Mouse (Mus musculus) left cerebral cortex, adult 18-20 months (tissue): ENCODE measurements around the gene Nudt2. TPM values are rescaled to one million over a fixed set of nuclear protein-coding genes. Genes with fewer than 3 reads are reported as not detected.

Experiments
- DNase-seq, 2 experiments: peaks; one replicate each; pipeline ENCODE4 v3.0.0; 2021 to 2022; ENCODE audit warnings: low spot score in 2 of 2, mixed read lengths in 1 of 2
- total RNA-seq, 2 experiments: library from RNA; stranded (reverse); gene quantifications; 2 replicates each; pipeline ENCODE4 v1.2.3; 2021

Nudt2 gene
- total RNA-seq, 2 experiments from 2014 or later = 31.9 to 33.9 TPM

DNA sequence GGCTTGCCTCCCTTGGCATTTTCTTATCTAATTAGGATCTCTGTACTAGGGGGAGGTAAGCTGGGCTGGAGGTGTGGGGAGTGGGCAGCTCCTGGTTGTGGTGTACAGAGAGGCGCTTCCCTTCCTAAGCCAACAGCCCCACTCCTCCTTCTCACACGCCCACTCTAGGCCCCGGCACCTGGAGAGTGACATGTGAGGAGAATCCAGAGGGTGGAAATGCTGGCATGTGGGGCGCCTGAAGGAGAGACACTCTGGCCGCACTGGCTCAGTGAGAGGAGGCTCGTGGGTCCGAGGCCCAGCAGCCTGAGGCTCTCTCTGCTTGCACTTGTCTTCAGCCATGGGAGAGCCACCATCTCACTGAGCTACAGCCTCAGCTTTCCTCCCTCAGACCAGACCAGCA lies 53.4 kb downstream of the Nudt2 start:
- DNase-seq = peak in 1 of 2 experiments; percentile 57

DNA sequence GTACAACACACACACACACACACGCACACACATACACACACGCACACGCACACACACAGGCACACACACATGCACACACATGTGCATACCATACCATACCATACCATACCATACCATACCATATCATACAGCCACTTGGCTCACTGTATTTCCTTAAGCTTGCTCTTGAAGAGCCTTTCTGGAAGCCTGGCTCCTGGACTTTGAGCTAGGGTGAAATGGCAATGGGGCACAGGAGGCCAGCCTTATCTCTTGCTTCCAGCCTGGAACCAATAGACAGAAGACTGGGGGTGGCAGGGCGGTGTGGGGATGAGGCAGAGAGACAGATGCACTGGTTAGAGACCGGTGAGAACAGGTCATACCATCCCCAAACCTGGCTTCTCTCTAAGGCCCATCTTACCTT lies 54.2 kb downstream of the Nudt2 start:
- no peak for DNase-seq

DNA sequence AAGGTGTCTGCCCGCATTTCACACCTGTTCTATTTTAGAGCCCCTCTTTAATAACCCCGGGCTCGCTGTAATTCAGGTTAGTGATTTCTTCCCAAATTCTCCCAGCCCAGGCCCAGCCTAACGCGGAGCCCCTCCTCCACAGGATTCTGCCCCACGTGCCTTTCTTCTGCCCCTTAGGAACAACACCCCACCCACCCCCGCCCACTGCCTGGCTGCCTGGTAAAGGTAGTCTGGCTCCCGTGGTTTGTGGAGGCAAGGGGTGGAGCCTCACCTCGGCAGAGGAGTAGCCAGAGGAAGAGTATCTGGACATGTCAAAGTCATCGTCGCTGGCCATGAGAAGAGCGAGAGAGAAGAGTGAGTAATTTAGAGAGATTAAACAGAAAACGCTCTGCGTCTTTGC lies 55.7 kb downstream of the Nudt2 start:
- no peak for DNase-seq

DNA sequence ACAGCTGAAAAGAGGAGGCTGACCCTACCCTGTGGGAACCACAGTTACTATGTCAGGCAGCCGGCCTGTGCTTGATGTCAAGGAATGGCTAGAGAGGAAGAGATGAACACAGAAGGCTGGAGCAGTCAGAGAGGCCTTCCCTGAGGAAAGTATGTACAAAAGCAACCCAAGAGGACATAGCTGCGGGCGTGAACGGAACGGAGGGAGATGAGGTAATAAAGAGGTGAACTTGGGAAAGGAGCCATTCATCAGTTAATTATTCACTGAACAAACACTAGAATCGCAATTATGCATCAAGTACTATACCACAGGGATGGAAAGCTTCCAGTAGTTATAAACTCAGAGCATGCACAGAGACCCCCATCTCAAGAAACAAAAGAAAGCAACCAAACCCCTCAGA lies 57.2 kb downstream of the Nudt2 start:
- DNase-seq = no peak

DNA sequence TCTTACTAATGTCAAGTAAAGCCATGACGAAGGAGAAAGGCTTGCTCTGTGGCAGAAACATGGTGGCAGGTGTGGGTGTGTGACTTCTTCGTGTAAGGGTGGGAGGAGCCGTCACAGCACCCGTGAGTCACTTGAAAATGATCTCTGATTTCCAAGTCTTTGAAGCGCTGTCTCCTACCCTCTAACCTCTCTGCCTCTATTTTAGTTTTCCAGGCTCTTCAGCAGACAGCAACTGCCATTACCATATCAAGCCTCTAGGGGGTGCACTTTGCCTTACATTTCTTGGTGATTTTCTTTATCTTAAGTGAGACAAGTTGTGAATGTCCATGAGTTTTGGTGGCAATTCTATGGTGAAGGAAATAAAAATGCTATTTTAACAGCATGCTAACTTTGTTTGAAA lies 57.8 kb downstream of the Nudt2 start:
- DNase-seq = peak in 1 of 2 experiments; percentile 64

DNA sequence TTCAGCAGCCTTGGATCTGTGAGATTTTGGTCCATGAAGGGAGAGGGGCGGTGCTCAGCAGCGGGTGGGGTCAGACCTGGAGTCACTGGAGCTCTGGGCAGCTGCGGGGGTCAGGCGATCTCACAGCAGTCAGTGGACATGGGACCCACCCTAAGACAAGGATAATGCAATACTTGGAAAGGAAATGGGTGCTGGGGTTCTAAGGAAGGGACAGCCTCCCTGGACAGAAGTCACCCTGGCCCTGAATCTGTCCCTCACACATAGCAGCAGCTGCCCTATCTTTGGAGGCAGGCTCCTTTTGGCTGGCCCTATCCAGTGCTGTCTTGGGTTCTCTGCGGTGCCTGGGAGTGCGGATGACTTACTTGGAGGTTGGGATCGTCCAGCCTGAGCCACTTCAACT lies 58.9 kb downstream of the Nudt2 start:
- DNase-seq = no peak

DNA sequence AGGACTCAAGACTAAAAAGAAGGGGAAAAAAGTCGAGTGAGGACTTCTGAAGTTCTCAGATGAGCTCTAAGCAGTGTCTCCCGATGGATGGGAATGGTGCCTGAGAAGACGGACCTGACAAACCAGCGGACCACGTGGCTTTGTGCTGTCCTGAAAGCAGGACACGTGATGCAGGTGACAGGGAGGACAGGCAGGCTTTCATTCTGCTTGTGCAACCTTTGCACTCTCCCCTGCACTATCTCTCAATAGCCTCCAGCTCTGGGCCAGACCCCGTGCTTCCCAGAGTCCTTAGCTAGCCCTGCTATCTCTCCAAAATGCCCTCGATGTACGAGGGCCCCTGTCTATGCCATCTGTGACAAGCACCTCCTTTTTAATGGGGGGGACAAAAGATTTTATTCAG lies 59.9 kb downstream of the Nudt2 start:
- DNase-seq = no peak

DNA sequence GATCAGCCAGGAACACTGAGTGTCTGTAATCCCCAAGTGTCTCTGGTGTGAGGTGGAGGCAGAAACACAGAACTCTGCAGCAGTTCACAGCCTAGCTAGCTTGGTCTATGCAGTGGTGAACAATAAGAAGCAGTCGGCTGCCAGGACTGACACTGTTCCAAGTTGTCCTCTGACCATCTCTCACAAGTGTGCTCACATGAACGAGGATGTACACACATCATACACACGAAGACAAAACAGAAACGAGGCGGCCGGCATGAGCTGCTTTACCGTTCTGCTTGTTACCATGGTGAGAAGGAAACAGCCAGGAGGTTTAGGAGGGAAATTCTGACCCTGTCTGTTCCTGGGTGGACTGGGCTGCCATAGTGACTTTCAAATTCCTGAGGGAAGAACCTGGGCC lies 61.6 kb downstream of the Nudt2 start:
- no peak for DNase-seq

DNA sequence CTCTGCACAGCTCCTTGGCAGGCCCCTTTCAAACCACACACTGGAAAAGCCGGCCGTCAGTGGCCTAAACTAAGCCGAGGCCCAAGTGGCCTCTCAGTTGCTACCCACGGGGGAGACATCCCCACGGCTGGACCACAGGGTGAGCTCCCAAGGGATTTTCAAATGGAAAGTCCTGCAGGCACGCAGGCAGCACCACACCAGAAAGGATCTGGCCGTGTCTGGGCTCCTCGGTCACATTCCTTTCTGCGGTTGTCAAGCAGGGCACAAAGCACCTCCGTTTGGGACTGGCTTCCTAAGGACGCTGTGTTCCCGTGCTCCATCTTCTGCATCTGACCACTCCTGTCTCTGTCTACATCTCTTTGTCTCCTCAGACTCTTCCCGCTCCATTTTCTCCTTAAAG lies 62.1 kb downstream of the Nudt2 start:
- no peak for DNase-seq

DNA sequence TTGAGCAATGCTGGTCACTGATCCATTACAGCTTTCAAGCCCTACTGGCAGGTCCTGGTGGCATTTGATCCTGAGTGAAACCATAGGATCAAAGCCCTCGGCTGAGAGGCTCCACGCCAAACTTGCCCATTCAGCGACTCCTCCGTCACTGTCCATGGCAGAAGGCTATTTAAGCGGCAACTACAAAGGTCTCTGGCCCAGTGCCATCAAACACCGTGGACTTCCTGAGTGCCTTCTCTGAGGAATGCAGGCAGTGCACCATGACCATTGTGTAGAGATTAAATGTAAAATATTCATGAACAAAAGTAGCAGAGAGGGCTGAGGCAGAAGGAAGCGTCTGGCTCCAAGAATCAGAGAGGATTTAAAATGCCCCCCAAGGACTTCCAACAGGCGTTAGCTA lies 63.0 kb downstream of the Nudt2 start:
- DNase-seq = no peak

Other genes starting within 250 kb of the Nudt2 start
- 10 to 100 TPM; 38.4 to 41.9 TPM for gene Ubap2, start 190.0 kb upstream of the Nudt2 start, total RNA-seq
- gene Dcaf12, start 150.3 kb upstream of the Nudt2 start, total RNA-seq = 10 to 100 TPM; 40.4 to 45.5 TPM
- gene Ubap1, start 116.2 kb upstream of the Nudt2 start, total RNA-seq = 10 to 100 TPM; 48.3 to 57.9 TPM
- 1 to 10 TPM in 1 of 2 experiments, under 1 TPM in 1; 0.49 to 1.2 TPM for gene Kif24, start 264 bp upstream of the Nudt2 start, total RNA-seq
- gene AI464131, start 37.9 kb downstream of the Nudt2 start, total RNA-seq = 10 to 100 TPM; 23.5 to 24.3 TPM
- 1 to 10 TPM; 5.1 to 5.7 TPM for gene 1110017D15Rik, start 52.2 kb downstream of the Nudt2 start, total RNA-seq
- 100 to 1,000 TPM; 198 TPM for gene Fam219a, start 104.4 kb downstream of the Nudt2 start, total RNA-seq
- 1 to 10 TPM; 6.6 to 9.1 TPM for gene Dnaic1, start 104.6 kb downstream of the Nudt2 start, total RNA-seq
- gene Enho, start 175.2 kb downstream of the Nudt2 start, total RNA-seq = 10 to 100 TPM; 59.1 to 66.3 TPM
- gene Cntfr, start 231.9 kb downstream of the Nudt2 start, total RNA-seq = 100 to 1,000 TPM; 117 to 131 TPM
- 10 to 100 TPM; 37.2 to 44.3 TPM for gene Il11ra1, start 234.8 kb downstream of the Nudt2 start, total RNA-seq
- 10 to 100 TPM; 32.5 to 37.1 TPM for gene Rpp25l, start 248.4 kb downstream of the Nudt2 start, total RNA-seq